Mouse (Mus musculus): ENCODE data around the gene Micu2. TPM values are rescaled to one million over a fixed set of nuclear protein-coding genes. Genes with fewer than 3 reads are reported as not detected.

Micu2 gene
- polyA plus RNA-seq, 1 experiment: not detected

DNA sequence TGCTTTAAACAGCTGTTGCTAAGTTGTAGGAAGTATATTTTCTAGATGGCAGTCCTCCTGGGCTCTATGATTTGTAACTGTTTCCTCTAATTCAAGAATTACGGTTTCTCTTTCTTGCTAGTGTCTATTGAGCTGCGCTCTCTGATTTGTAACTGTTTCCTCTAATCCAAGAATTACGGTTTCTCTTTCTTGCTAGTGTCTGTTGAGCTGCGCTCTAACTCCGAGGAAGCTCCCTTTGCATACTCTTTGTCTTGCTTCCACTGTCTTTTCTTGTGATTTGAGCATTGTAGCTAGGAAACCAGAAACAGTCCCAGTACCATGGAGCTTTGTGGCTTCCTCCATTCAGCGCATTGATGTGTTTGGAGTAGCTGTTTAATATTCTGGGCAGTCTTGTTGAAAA lies 83.7 kb downstream of the Micu2 start:
- TF ChIP-seq GATA1 (IDR thresholded peaks at IDR 0.05; ENCODE audit: low read length): no peak

DNA sequence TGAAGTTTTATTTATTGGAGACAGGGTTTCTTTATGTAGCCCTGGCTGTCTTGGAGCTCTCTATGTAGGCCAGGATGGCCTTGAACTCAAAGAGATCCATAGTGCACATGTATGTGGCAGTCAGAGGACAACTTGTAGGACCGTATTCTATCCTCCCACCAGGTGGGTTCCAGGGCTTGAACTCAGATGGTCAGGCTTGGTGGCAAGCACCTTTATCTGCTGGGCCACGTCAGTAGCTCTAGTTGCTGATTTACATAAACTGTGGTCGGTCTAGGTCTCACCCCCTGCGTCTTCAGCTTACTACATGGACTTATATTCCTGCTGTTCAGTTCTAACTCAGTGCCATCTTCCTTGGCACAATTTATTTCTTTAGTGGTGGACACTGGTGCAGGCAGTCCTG lies 87.7 kb downstream of the Micu2 start:
- no peak for TF ChIP-seq GATA1 (IDR thresholded peaks at IDR 0.05; ENCODE audit: low read length)

DNA sequence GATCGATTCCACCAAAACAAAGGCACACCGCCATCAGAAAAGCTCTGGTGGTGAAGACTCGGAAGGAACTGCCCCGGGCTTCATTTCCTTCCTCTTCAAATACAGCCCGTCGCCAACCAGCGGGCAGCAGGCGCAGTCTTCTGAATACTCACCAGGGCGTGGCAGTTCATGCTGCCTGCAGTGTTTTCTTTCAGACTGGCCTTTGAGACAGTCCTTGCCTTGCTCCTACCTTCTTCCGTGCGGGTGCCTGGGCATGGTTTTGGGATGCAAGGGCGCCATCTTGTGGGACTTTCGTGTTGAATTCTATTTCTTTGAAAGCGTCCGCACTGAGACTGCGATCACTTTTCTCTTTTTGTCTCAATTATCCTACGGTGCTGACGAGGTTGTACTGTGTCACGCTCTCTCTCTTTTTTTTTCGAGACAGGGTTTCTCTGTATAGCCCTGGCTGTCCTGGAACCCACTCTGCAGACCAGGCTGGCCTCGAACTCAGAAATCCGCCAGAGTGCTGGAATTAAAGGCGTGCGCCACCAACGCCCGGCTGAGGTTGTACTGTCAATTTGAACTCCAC lies 88.5 kb downstream of the Micu2 start:
- TF ChIP-seq GATA1 (IDR thresholded peaks at IDR 0.05; ENCODE audit: low read length): no peak

DNA sequence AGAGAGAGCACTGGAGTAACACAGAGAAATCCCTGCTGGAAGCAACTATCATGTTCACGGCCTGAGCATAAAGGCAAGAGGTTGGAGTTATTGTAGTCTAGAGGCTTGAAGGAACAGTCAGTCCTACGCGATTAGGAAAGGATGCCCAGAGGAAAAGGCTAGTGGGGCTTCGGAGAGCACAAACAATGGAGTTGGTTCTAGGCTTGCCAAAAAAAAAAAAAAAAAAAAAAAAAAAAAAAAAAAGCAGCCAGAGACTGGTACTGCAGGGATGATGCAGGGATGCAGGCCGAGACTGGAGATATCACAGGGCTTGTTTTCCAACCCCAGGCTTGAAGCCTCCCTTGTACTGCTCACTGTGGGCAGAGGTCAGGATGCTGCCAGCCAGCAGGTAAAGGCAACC lies 89.8 kb downstream of the Micu2 start:
- no peak for TF ChIP-seq GATA1 (IDR thresholded peaks at IDR 0.05; ENCODE audit: low read length)

DNA sequence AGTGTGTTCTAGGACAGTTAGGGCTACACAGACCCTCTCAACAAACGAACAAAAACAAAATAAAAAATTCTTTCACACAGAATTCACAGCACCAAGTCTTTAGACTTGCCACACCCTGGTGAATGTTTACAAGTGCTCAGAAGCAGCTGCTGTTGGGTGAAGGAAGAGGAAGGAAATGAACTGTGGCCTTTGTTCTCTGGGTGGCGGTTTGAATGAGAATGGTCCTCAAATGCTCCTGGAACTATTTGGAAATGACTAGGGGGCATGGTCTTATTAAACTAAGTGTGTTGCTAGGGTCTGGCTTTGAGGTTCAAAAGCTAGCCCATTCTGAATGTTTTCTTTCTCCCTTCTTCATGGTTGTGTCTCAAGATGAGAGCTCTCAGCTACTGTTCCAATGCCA lies 90.6 kb downstream of the Micu2 start:
- no peak for TF ChIP-seq GATA1 (IDR thresholded peaks at IDR 0.05; ENCODE audit: low read length)

DNA sequence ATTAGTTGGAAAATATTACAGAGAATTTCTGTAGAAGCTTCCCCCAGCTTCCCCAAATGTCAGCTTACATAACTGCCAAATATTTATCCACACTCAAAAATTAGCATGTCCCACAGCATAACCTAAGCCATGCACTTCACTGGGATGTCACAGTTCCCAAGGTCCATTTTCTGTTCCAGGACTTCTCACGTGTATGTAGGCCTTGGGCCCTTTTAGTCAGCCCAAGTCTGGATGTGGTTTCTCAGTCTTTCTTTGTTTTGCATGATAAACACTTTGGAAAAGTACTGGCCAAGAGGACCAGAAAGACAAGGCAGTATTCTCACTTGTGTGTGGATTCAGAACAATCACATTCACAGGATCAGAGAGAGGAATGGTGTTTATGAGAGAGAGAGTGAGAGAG lies 97.1 kb downstream of the Micu2 start:
- no peak for TF ChIP-seq GATA1 (IDR thresholded peaks at IDR 0.05; ENCODE audit: low read length)

DNA sequence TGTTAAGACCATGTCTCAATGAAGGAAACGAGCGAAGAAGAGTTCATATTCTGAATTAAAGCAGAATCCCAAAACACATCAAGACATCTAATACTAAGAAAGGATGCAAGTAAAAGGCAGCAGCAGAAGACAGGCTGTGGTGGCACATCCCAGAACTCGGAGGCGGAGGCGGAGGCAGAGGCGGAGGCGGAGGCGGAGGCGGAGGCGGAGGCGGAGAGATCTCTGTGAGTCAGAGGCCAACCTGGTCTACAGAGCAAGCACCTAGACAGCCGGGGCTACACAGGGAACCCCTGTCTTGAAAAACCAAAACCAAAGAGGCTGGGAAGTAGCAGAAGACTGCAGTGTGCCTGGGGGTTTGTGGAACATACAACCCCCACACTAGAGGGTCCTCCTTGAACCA lies 102.2 kb downstream of the Micu2 start:
- TF ChIP-seq GATA1 (IDR thresholded peaks at IDR 0.05; ENCODE audit: low read length): no peak

DNA sequence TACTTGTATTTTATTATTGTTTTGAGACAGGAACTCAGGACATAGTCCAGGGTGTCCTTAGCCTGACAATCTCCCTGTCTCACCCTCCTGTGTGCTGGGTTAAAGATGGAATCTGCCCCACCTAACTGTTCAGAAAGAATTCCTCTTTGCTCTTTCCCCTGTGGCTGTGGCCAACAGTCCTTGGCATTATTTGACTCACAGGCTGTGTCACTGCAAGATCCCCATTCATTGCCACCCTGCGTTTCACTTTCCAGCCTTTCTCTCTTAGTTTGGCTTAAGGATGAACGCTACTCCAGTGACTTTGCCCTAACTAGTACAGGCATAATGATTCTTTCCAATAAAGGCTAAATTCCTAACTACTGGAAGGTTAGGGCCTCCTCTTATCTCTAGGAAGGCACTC lies 104.7 kb downstream of the Micu2 start:
- no peak for TF ChIP-seq GATA1 (IDR thresholded peaks at IDR 0.05; ENCODE audit: low read length)

DNA sequence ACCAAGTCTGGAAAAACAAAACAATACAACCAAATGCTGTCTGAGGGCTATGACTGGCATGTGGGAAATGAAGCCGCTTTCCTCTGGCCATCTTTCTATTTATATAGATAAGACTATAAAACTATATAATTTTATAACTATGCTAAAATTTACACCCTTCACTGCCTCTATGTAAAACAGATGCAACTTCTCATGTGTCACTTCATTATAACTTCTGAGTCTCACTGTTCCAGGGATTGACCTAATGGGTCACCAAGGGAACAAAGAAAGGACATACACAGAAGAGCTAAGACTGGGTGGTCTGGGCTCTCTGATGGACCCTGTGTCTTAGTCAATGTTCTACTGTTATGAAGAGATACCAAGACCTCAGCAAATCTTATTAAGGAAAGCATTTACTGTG lies 106.1 kb downstream of the Micu2 start:
- no peak for TF ChIP-seq GATA1 (IDR thresholded peaks at IDR 0.05; ENCODE audit: low read length)

DNA sequence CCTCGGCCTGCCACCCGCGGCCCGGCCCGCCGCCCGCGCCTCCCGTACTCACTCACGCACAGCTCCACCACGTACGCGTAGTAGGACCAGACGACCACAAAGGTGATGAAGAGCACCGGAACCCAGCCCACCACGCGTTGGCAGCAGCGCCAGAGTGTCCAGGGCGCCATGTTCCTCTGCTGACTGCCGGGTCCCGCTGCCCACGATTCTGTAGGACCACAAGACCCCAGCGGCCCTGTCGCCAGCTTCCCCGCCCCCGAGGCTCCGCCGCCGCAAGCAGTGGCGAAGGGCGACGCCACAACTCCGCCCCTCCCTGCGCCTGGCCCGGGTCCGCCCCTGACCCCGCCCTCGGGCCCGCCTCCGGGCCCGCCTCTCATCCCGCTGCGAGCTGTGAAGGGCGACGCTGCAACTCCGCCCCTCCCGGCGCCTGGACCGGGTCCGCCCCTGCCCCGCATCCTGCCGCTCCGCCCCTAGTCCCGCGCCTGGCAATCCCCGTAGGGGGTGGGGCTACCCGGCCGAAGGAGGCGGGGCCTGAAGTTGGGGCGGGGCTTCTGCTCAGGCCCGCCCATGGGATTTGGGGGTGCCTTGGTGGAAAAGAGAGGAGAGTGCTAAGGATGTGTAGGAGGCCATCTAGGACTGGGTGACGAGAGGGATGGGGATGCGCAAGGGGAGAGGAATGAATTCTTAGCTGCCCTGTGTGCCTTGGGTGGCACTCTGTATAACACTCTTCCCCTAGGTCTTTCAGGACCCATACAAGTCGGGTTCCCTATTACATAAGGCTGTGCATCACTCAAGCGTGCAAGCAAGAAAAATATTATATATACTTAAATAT lies 108.8 kb downstream of the Micu2 start, which contains the start of gene Zdhhc20:
Gene Zdhhc20 (minus strand): TSS at position 266 of the 832 bp plus-strand sequence.
- TF ChIP-seq GATA1 (IDR thresholded peaks at IDR 0.05; ENCODE audit: low read length): no peak

DNA sequence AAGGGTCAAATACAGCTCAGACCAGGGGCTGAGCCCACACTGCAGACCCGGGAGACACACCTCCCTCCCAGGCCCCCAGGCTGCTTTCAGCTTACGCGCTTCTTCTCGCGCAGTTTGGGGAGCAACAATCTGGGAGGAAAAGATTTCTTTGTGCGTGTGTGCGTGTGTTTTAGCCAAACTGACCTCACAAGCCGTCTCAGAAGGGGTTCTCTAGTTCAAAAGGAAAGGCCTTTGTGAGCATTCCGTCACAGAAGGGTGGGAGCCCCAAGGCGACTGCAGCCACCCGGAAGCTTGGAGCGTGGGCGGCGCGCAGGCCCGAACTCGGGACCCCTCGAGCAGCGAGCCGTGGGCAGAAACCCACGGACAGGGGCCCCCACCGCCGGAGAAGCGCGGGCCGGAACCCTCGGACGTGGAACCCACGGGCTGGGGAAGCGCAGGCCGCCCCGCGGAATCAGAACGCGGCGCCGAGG lies 109.5 kb downstream of the Micu2 start:
- TF ChIP-seq GATA1 (IDR thresholded peaks at IDR 0.05; ENCODE audit: low read length): no peak

DNA sequence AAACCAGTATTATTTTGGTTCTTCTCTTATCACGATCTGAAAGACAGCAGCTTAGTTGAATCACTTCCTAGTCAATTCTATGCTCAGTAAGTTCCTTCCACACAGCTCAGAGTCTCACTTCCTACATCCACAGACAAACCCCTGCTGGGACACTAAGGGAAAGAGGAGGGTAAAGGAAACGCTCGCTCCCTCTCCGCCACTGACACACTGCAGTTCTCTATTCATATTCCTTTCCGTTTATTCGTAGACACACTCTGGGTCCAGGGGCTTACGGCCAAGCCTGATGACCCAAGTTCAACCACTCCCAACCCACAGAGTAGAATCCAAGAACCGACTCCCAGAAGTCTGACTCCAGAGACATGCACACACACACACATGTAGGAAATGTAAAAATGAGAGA lies 111.9 kb downstream of the Micu2 start:
- TF ChIP-seq GATA1 (IDR thresholded peaks at IDR 0.05; ENCODE audit: low read length): no peak

DNA sequence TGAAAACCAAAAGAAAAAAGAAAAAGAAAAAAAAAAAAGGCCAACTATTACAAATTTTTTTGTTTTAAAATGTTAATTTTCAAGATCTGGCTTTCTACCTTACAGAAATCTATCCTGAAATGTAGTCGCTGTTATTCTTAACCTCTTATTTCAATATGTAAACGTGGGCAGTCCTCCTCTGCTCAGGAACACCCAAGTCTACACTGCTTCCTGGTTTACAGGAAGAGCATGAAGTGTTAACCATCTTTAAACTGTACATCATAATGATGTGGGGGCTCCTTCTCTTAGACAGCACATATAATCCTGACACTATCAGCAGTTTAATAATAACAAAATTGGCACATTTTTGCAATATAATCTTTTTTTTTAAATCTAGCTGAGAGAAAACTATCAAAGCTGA lies 113.0 kb downstream of the Micu2 start:
- TF ChIP-seq GATA1 (IDR thresholded peaks at IDR 0.05; ENCODE audit: low read length): no peak

DNA sequence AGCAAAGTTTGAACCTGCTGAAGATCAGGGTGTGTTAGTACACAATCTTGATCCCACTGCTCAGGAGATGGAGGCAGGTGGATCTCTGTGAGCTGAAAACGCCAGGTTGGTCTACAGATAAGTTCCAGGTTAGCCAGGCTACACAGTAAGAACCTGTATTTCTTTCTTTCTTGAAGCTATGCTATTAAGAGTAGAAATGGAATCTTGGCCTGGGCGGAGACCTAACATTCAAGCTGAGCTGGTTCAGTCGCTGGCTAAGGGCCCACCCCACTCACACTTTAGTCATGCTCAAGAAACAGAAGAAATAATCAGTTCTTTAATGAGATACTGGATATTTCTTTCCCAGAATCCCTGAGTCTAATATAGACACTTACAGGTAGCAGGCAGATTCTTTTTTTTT lies 115.7 kb downstream of the Micu2 start:
- no peak for TF ChIP-seq GATA1 (IDR thresholded peaks at IDR 0.05; ENCODE audit: low read length)

DNA sequence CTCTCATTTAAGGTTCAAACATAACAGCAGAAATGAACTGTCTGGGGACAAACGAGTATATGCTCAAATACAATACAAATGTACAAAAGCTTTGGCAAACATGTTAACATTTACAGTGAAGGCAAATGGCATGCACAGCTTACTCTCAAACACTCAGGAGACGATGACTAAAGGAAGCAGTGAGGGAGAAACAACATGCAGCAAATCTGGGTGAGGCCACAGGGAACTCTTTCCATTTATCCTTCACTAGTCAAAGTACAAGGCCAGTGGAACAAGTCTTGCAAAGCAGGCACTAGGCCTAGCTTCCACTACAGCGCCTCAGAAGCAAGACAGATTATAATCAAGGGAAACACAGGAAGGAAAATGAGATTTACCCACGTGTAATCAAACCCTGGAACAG lies 116.3 kb downstream of the Micu2 start:
- no peak for TF ChIP-seq GATA1 (IDR thresholded peaks at IDR 0.05; ENCODE audit: low read length)

DNA sequence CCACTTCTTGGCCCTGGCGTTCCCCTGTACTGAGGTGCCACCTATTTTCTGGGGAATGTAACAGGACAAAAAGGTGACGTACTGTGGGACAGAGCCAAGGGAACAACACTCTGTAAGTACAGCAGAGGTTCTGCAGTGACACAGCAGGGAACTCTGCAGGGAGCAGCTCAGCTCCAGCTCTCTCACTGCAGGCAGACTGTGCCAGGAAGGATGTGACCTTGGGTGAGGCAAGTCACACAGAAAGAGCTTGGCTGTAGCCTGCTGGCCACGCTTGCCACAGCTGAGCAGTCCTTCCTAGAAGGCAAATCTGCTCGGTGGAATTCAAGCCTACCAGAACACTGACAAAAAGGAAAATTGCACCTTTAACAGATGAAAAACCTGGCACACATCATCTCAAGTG lies 117.3 kb downstream of the Micu2 start:
- no peak for TF ChIP-seq GATA1 (IDR thresholded peaks at IDR 0.05; ENCODE audit: low read length)

DNA sequence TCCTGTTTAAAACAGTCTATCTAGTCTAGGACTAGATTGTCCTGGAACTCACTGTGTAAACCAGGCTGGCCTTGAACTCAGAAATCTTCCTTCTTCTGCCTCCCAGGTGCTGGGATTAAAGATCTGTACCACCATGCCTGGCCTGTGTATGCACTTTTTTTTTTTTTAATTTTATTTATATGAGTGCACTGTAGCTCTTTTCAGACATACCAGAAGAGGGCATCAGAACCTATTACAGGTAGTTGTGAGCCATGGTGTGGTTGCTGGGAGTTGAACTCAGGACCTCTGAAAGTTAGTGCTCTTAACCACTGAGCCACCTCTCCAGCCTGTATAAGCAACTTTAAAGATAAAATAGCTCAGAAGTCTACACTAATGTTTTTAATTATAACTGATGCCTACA lies 118.0 kb downstream of the Micu2 start:
- no peak for TF ChIP-seq GATA1 (IDR thresholded peaks at IDR 0.05; ENCODE audit: low read length)
